Mouse (Mus musculus) myocyte (in vitro differentiated cells): ENCODE data around the gene Pimreg. TPM values are rescaled to one million over a fixed set of nuclear protein-coding genes. Genes with fewer than 3 reads are reported as not detected.
A peak's percentile ranks its signal among the peaks of the same experiment; 100 is the strongest.

Source experiments
- H3K27me3 ChIP-seq: one replicate; pipeline ENCODE4 v1.6.1; 2011; ENCODE audit not compliant: control insufficient read depth, insufficient read depth, insufficient read length
- H3K36me3 ChIP-seq: one replicate; pipeline ENCODE4 v1.6.1; 2011; ENCODE audit not compliant: control insufficient read depth, insufficient read depth
- H3K4me2 ChIP-seq: one replicate; pipeline ENCODE4 v1.6.1; 2011; ENCODE audit warnings: low read depth, control low read depth
- H3K4me3 ChIP-seq: one replicate; pipeline ENCODE4 v1.5.1; 2011; ENCODE audit warnings: mild to moderate bottlenecking, control low read depth, moderate library complexity
- H3K79me2 ChIP-seq: one replicate; pipeline ENCODE4 v1.6.1; 2011; ENCODE audit not compliant: control insufficient read depth, insufficient read depth
- H3ac ChIP-seq: one replicate; pipeline ENCODE4 v1.6.1; 2011; ENCODE audit not compliant: control insufficient read depth, insufficient read length
- CEBPB ChIP-seq: IDR thresholded peaks from 2 replicates; pipeline ENCODE4 v1.6.1; 2011; ENCODE audit warnings: mild to moderate bottlenecking, moderate library complexity; ENCODE audit not compliant: poor library complexity, insufficient read depth, severe bottlenecking
- E2F4 ChIP-seq: IDR thresholded peaks from one replicate; pipeline ENCODE4 v1.6.1; 2011; ENCODE audit warnings: mild to moderate bottlenecking, control low read depth, moderate library complexity; ENCODE audit not compliant: insufficient read depth
- MAX ChIP-seq: IDR thresholded peaks from one replicate; pipeline ENCODE4 v1.6.1; 2011; ENCODE audit warnings: low read depth, mild to moderate bottlenecking, control low read depth
- MYOD1 ChIP-seq, 3 experiments: IDR thresholded peaks; one replicate each; pipeline ENCODE4 v1.6.1; 2011; ENCODE audit warnings: control low read depth in 2 of 3, low read depth in 2 of 3, mild to moderate bottlenecking in 2 of 3, moderate library complexity in 1 of 3; ENCODE audit not compliant: insufficient read length in 2 of 3, control insufficient read depth in 1 of 3
- MYOG ChIP-seq, 3 experiments: IDR thresholded peaks; one replicate each; pipeline ENCODE4 v1.6.1; 2011; ENCODE audit warnings: control low read depth in 2 of 3, low read depth in 2 of 3, mild to moderate bottlenecking in 2 of 3; ENCODE audit not compliant: insufficient read length in 2 of 3, control insufficient read depth in 1 of 3, insufficient read depth in 1 of 3
- POLR2A ChIP-seq: IDR thresholded peaks from one replicate; pipeline ENCODE4 v1.6.1; 2011; ENCODE audit warnings: low read depth, mild to moderate bottlenecking, control low read depth, moderate library complexity; ENCODE audit not compliant: insufficient read length
- POLR2AphosphoS2 ChIP-seq: IDR thresholded peaks from one replicate; pipeline ENCODE4 v1.6.1; 2011; ENCODE audit warnings: low read depth, control low read depth; ENCODE audit not compliant: insufficient read length
- REST ChIP-seq: IDR thresholded peaks from one replicate; pipeline ENCODE4 v1.6.1; 2011; ENCODE audit warnings: mild to moderate bottlenecking, control low read depth, moderate library complexity; ENCODE audit not compliant: insufficient read depth, insufficient read length
- SRF ChIP-seq: IDR thresholded peaks from one replicate; pipeline ENCODE4 v1.6.1; 2011; ENCODE audit warnings: low read depth; ENCODE audit not compliant: control insufficient read depth, insufficient read length
- TCF12 ChIP-seq: IDR thresholded peaks from one replicate; pipeline ENCODE4 v1.6.1; 2011; ENCODE audit warnings: mild to moderate bottlenecking, control low read depth; ENCODE audit not compliant: poor library complexity, insufficient read depth, severe bottlenecking
- TCF3 ChIP-seq: IDR thresholded peaks from one replicate; pipeline ENCODE4 v1.6.1; 2011; ENCODE audit warnings: low read depth, control low read depth; ENCODE audit not compliant: insufficient read length
- USF1 ChIP-seq: IDR thresholded peaks from one replicate; pipeline ENCODE4 v1.6.1; 2011; ENCODE audit warnings: low read depth, mild to moderate bottlenecking, control low read depth, moderate library complexity
- polyA plus RNA-seq: library from polyadenylated mRNA; unstranded; fragments of >200 nt; fragmentation: generic; extraction: Trizol; gene quantifications from one replicate; pipeline ENCODE4 v1.2.1, GENCODE M21; 2012; ENCODE audit warnings: missing spikeins

The Pimreg gene
- polyA plus RNA-seq, 1 experiment = 77.9 TPM

DNA sequence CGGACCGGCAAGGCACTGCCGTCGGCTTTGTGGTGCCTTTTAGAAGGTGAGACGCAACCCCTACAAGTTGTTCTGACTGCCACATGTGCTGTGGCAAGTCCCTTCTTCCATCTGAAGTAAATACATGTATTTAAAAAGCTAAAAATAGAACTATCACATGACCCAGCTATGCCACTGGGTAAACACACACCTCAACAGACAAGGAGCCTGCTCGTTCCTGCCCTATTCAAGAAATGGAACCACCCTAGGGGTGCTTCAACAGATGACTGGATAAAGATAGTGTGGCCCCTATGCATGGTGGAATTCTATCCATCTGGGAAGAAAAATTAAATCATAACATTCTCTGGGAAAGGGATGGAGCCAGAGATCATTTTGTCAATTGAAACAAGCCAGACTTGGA is 19.0 kb upstream of the Pimreg start:
- Histone ChIP-seq H3ac (no peak overlapping the region), H3K79me2 (no peaks in the 10 kb centered on the region), H3K4me3 (no peak overlapping the region), H3K4me2 (no peak overlapping the region), H3K27me3 (peaks cover 30% of the 10 kb centered on the region), H3K36me3 (no peaks in the 10 kb centered on the region)
- TF ChIP-seq MYOD1 (IDR thresholded peaks at IDR 0.05; ENCODE audit: control insufficient read depth in 1 of 3, insufficient read length in 2 of 3, low read depth in 2 of 3) (no peak), POLR2A (no peak), SRF (no peak), TCF3 (no peak), MYOG (IDR thresholded peaks at IDR 0.05; ENCODE audit: control insufficient read depth in 1 of 3, insufficient read depth in 1 of 3, insufficient read length in 2 of 3, low read depth in 2 of 3) (no peak), MAX (no peak), USF1 (no peak), CEBPB (no peak), E2F4 (no peak), POLR2AphosphoS2 (no peak), TCF12 (no peak), REST (no peak)

DNA sequence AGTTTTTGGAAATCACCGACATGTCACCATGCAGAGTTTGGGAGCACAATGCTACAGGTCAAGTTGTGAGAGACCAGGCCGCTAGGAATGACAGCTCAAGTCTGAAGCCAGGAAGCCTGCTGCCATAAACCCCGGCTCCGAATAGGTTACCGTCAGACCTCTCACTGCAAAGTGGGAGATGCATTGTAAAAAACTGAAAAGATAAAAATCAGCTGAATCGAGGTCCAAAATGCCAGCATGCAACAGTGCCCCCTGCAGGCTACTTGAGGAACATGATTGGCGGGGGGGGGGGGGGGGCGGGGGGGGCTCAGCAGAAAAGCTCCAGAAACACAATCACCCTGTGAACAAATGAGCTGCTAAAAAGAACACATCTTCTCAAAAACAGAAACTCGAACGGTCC is 18.3 kb upstream of the Pimreg start:
- Histone ChIP-seq H3K36me3 (no peaks in the 10 kb centered on the region), H3K27me3 (peaks cover 28% of the 10 kb centered on the region), H3K4me3 (no peak overlapping the region), H3K4me2 (peak overlapping the region; percentile 56), H3K79me2 (no peaks in the 10 kb centered on the region), H3ac (no peak overlapping the region)
- TF ChIP-seq MAX (no peak), REST (no peak), TCF12 (no peak), POLR2A (no peak), E2F4 (no peak), TCF3 (no peak)

DNA sequence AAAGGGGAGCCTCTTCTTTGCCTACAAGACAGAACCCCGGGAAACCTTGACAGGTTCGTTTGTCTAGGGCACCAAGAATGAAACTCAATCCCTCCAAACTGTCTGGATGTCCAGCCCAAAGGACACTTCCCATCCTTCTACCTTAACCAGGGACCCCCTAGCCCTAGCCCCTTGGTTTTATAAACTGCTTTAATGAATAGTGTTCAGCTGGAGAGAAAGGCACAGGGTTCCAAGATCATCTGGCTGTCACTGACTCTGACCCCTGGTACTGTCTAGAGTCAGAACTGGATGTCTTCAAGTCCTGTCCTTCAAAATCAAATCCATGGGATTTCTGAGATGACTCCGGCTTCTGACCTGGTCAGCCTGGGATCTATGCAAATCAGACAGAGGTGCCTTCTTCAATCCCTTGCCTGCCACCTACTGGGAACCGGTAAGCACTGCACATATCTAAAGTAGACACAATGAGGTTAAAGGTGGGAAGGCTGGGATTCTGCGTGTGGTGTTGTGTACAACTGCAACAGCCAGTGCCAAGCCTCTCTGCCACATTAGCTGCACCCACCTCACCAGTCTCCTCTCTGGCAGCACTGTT is 17.5 kb upstream of the Pimreg start:
- Histone ChIP-seq H3K4me2 (peak overlapping the region; percentile 56), H3ac (no peak overlapping the region), H3K36me3 (no peaks in the 10 kb centered on the region), H3K27me3 (peaks cover 27% of the 10 kb centered on the region), H3K79me2 (no peaks in the 10 kb centered on the region), H3K4me3 (no peak overlapping the region)
- TF ChIP-seq TCF3 = no peak

DNA sequence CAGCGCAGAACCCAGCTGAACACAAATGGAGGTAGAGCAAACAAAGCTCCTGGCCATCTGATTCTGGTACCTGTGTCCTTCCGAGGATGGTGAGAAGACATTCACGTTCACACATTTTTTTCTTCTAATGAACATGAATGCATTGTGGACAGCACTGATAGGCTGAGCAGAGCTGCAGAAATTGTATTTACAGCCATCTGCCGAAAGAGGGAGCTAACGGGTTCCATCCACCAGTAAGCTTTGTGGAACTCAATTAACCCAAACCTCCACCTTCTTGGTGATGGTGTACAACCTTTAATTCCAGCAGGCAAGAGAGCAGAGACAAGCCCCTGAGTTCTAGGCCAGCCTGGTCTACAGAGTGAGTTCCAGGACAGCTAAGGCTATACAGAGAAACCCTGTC is 16.0 kb upstream of the Pimreg start:
- H3K27me3 ChIP-seq = peaks cover 27% of the 10 kb centered on the region
- no peaks in the 10 kb centered on the region for H3K79me2 ChIP-seq
- H3K4me2 ChIP-seq = no peak overlapping the region
- H3K36me3 ChIP-seq = no peaks in the 10 kb centered on the region
- no peak overlapping the region for H3K4me3 ChIP-seq
- H3ac ChIP-seq = no peak overlapping the region
- no peak for TF ChIP-seq TCF12
- no peak for TF ChIP-seq REST
- TF ChIP-seq MYOD1 (IDR thresholded peaks at IDR 0.05; ENCODE audit: control insufficient read depth in 1 of 3, insufficient read length in 2 of 3, low read depth in 2 of 3) = no peak
- no peak for TF ChIP-seq SRF
- no peak for TF ChIP-seq E2F4
- TF ChIP-seq MAX = no peak
- TF ChIP-seq TCF3 = no peak
- no peak for TF ChIP-seq CEBPB
- no peak for TF ChIP-seq MYOG (IDR thresholded peaks at IDR 0.05; ENCODE audit: control insufficient read depth in 1 of 3, insufficient read depth in 1 of 3, insufficient read length in 2 of 3, low read depth in 2 of 3)
- TF ChIP-seq POLR2A = no peak

DNA sequence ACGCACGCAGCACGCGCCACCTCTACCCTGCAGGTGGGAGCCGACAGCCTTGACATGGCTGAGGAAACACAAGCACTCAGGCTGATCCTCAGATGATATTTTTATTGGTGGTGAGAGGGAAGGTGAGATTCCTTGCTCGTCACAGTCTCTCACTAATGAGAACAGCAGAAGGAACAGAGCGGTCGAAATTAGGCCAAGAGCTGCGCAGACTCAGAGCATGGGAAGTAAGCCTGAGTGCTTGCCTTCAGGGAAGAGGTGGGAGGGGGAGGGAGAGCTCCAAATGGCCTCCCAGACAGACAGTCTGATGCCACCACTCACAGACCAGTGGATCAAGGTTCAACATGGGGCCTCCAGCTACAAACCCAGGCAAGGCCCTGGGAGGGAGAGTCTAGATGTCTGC is 15.3 kb upstream of the Pimreg start:
- H3K79me2 ChIP-seq = no peaks in the 10 kb centered on the region
- no peak for TF ChIP-seq MYOD1 (IDR thresholded peaks at IDR 0.05; ENCODE audit: control insufficient read depth in 1 of 3, insufficient read length in 2 of 3, low read depth in 2 of 3)
- no peak for TF ChIP-seq POLR2AphosphoS2
- TF ChIP-seq SRF = no peak
- TF ChIP-seq POLR2A = no peak
- TF ChIP-seq CEBPB = no peak
- TF ChIP-seq MYOG (IDR thresholded peaks at IDR 0.05; ENCODE audit: control insufficient read depth in 1 of 3, insufficient read depth in 1 of 3, insufficient read length in 2 of 3, low read depth in 2 of 3) = no peak
- TF ChIP-seq USF1 = no peak
- no peak for TF ChIP-seq TCF12
- no peak for TF ChIP-seq MAX
- no peak for TF ChIP-seq REST
- TF ChIP-seq E2F4 = no peak
- TF ChIP-seq TCF3 = no peak
- H3ac ChIP-seq = no peak overlapping the region
- no peaks in the 10 kb centered on the region for H3K36me3 ChIP-seq
- H3K27me3 ChIP-seq = peaks cover 23% of the 10 kb centered on the region
- no peak overlapping the region for H3K4me2 ChIP-seq
- H3K4me3 ChIP-seq = no peak overlapping the region
